28 mouse cellular contexts compared by ENCODE assay signal in genomic region chr1:143888065-143888464, GRCm38 (mm10).
"Had no signal": no experiment of that assay in that cellular context is flagged by ENCODE, and none has a peak within 500 bp of the region (broad histone marks: within the 10 kb centered on the region; RNA-seq: fewer than 3 reads in every experiment).

No protein-coding gene starts in this region.

- ATAC-seq: forebrain, embryonic 14.5 days; forebrain, embryonic 15.5 days; forebrain, embryonic 16.5 days; forebrain, postnatal 0 days had no signal

- H3K4me1 ChIP-seq: embryonic facial prominence, embryonic 10.5 days; embryonic facial prominence, embryonic 12.5 days; embryonic facial prominence, embryonic 13.5 days; embryonic facial prominence, embryonic 15.5 days; forebrain, embryonic 10.5 days; forebrain, embryonic 12.5 days; forebrain, embryonic 15.5 days had no signal

- H3K27me3 ChIP-seq: embryonic facial prominence, embryonic 12.5 days; embryonic facial prominence, embryonic 13.5 days; embryonic facial prominence, embryonic 15.5 days; forebrain, embryonic 12.5 days; forebrain, embryonic 15.5 days had no signal

- H3K4me2 ChIP-seq: embryonic facial prominence, embryonic 12.5 days; embryonic facial prominence, embryonic 13.5 days; embryonic facial prominence, embryonic 15.5 days; forebrain, embryonic 12.5 days; forebrain, embryonic 15.5 days had no signal

- H3K27ac ChIP-seq: embryonic facial prominence, embryonic 10.5 days; embryonic facial prominence, embryonic 12.5 days; embryonic facial prominence, embryonic 13.5 days; embryonic facial prominence, embryonic 15.5 days; forebrain, embryonic 10.5 days; forebrain, embryonic 12.5 days; forebrain, embryonic 15.5 days; gastrocnemius, adult 2 months; heart, adult 2 months had no signal

- DNase-seq: cerebellum, adult 2 months; cerebellum, adult 8-10 months; cerebellum, adult 9-10 months; cerebellum, adult 9-11 months; cerebellum, postnatal 10 days; cerebellum, postnatal 14 days; cerebellum, postnatal 25 days; cerebellum, postnatal 36 days; embryo, embryonic 11 days; forebrain, postnatal 0 days; gastrocnemius, adult 2 months; gastrocnemius, postnatal 10 days; gastrocnemius, postnatal 14 days; gastrocnemius, postnatal 25 days; gastrocnemius, postnatal 36 days; heart, adult 11 months; heart, adult 18-20 months; heart, adult 2 months had no signal

- H3K36me3 ChIP-seq: embryonic facial prominence, embryonic 10.5 days; embryonic facial prominence, embryonic 12.5 days; embryonic facial prominence, embryonic 13.5 days; embryonic facial prominence, embryonic 15.5 days; forebrain, embryonic 10.5 days; forebrain, embryonic 12.5 days; forebrain, embryonic 15.5 days had no signal

- H3K9ac ChIP-seq: embryonic facial prominence, embryonic 12.5 days; embryonic facial prominence, embryonic 13.5 days; embryonic facial prominence, embryonic 15.5 days; forebrain, embryonic 12.5 days; forebrain, embryonic 15.5 days; forebrain, postnatal 0 days had no signal

- H3K9me3 ChIP-seq: embryonic facial prominence, embryonic 10.5 days; embryonic facial prominence, embryonic 12.5 days; embryonic facial prominence, embryonic 13.5 days; embryonic facial prominence, embryonic 15.5 days; forebrain, embryonic 12.5 days; forebrain, embryonic 15.5 days had no signal

- H3K4me3 ChIP-seq: embryonic facial prominence, embryonic 10.5 days; embryonic facial prominence, embryonic 12.5 days; embryonic facial prominence, embryonic 13.5 days; embryonic facial prominence, embryonic 15.5 days; erythroblast, embryonic 14.5 days; forebrain, embryonic 10.5 days; forebrain, embryonic 12.5 days; forebrain, embryonic 15.5 days; gastrocnemius, adult 2 months; heart, adult 2 months had no signal
